Mouse (Mus musculus) megakaryocyte progenitor cell, adult 5-6 weeks (primary cell): Measurements from ENCODE around the gene Lpar2. TPM values are rescaled to one million over a fixed set of nuclear protein-coding genes. Genes with fewer than 3 reads are reported as not detected.
A peak's percentile ranks its signal among the peaks of the same experiment; 100 is the strongest.

Experiments used
- ATAC-seq: replicated peaks from 2 replicates; pipeline ENCODE4 v1.8.0; 2016; ENCODE audit warnings: mild to moderate bottlenecking, moderate TSS enrichment, inconsistent platforms; ENCODE audit not compliant: poor library complexity
- total RNA-seq, 2 experiments: library from RNA; stranded (forward) in 1 of 2; stranded (reverse) in 1 of 2; fragments of 157-497, 149-512 nt in 1 of 2; fragments of 200-1000 nt in 1 of 2; gene quantifications; 2 replicates each; pipeline versions ENCODE4 v1.2.3 to v1.2.4; 2015 to 2017

The Lpar2 gene
- total RNA-seq, 2 experiments from 2014 or later = 1.3 to 6.8 TPM

DNA sequence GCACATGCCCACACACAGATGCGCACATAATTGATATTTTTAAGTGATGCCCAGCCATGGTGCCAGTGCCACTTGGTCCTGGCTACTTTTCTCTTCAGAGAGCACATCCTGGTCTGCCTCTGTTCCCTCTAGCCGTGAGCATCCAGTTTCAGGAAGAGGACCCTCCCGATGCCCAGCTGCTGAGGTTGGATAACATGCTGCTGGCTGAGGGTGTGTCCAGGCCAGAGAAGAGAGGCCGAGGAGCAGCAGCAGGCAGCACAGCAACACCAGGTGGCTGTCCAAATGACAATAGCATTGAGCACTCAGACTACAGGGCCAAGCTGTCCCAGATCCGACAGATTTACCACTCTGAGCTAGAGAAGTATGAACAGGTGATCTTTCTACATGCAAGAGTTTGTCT, 42.0 kb downstream of the Lpar2 start:
- no peak for ATAC-seq

GRCm38 (mm10) chr8:69867696-69868326, 45.6 kb downstream of the Lpar2 start:
- ATAC-seq = no peak

GRCm38 (mm10) chr8:69870003-69870765, 48.0 kb downstream of the Lpar2 start:
- ATAC-seq = no peak

GRCm38 (mm10) chr8:69870907-69871306, 48.7 kb downstream of the Lpar2 start:
- ATAC-seq = no peak

GRCm38 (mm10) chr8:69874155-69874554, 51.9 kb downstream of the Lpar2 start:
- peak; percentile 66 for ATAC-seq

- no peak for ATAC-seq
Observed at GRCm38 (mm10) chr8:69874654-69875053, 52.4 kb downstream of the Lpar2 start.

DNA sequence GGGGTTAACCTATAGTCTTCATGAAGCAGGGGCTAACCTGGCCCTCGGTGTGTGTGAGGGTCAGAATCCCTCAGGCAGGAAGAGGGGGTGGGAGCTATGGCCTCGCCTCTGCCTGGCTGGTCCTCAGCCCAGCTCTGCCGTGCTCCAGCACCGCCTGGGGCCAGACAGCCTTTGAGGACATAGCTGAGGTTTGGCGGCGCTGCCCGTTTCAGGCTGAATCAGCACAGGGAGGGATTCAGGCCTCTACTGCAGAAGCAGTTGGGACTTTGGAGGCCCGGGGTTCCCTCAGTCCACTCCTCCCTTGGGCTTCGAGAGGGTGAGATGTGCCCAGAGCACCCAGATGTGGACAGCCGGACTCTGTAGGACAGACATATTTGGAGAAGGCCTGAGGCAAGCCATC, 53.9 kb downstream of the Lpar2 start:
- ATAC-seq = no peak

DNA sequence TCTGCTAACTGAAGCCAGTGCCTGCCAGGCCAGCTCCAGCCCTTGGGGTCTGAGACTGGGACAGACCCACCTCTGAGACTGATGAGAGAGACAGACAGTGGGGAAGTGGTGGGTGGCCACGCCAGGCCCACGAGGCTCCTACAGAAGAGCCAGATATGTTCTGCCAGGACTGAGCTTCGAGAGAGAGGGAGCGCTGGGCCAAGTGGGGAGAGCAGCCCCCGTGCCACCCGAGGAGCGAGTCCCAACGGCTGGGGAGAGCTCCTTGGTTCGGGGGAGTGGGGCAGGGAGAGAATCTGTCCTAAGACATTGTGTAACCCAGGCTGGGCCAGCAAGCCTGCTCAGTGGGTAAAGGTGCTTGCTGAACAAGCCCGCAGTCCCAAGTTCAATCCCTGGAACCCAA, 54.7 kb downstream of the Lpar2 start:
- ATAC-seq = no peak

DNA sequence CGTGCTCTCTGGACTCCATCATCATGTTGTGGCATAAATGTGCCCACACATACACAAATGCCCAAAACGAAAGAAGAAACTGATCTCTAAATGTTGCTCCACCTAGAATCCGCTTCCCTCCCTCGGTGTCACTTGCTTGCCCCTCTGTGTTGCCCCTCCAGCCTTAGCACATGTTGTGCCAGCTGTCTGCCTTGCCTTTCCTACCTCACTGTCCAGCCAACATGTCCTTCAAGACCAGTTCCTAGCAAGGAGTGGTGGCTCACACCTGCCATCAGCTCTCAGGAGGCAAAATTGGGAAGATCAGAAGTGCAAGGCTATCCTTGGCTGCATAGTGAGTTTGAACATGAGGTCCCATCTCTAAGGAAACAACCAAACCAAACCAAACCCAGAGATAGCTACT, 55.2 kb downstream of the Lpar2 start:
- no peak for ATAC-seq

- no peak for ATAC-seq
Observed at GRCm38 (mm10) chr8:69877992-69878391, 55.8 kb downstream of the Lpar2 start.

- no peak for ATAC-seq
Observed at GRCm38 (mm10) chr8:69879678-69880077, 57.4 kb downstream of the Lpar2 start.

Other genes starting within 250 kb of the Lpar2 start
- gene Zfp868, start 196.9 kb upstream of the Lpar2 start, total RNA-seq (2015) = 26.2 and 28.0 TPM in 2 replicates
- 12.4 and 15.5 TPM in 2 replicates for gene Zfp868, start 196.9 kb upstream of the Lpar2 start, total RNA-seq (2017)
- gene Zfp964, start 167.9 kb upstream of the Lpar2 start, total RNA-seq (2015) = 0.29 TPM in 1 of 2 replicates, not detected in the other
- 0.04 and 0.24 TPM in 2 replicates for gene Zfp964, start 167.9 kb upstream of the Lpar2 start, total RNA-seq (2017)
- 21.3 and 25.2 TPM in 2 replicates for gene Zfp869, start 111.7 kb upstream of the Lpar2 start, total RNA-seq (2015)
- 23.5 and 33.6 TPM in 2 replicates for gene Zfp869, start 111.7 kb upstream of the Lpar2 start, total RNA-seq (2017)
- gene Zfp963, start 72.5 kb upstream of the Lpar2 start, total RNA-seq (2015) = 4.3 and 4.5 TPM in 2 replicates
- 3.7 and 7.5 TPM in 2 replicates for gene Zfp963, start 72.5 kb upstream of the Lpar2 start, total RNA-seq (2017)
- gene Gm20422, start 47.5 kb upstream of the Lpar2 start, total RNA-seq (2015) = not detected in 2 replicates
- 0.29 TPM in 1 of 2 replicates, not detected in the other for gene Gm20422, start 47.5 kb upstream of the Lpar2 start, total RNA-seq (2017)
- 24.8 and 26.1 TPM in 2 replicates for gene Atp13a1, start 31.3 kb upstream of the Lpar2 start, total RNA-seq (2015)
- gene Atp13a1, start 31.3 kb upstream of the Lpar2 start, total RNA-seq (2017) = 17.8 and 19.4 TPM in 2 replicates
- 17.6 and 18.7 TPM in 2 replicates for gene Zfp866, start 31.3 kb upstream of the Lpar2 start, total RNA-seq (2015)
- gene Zfp866, start 31.3 kb upstream of the Lpar2 start, total RNA-seq (2017) = 17.8 and 28.2 TPM in 2 replicates
- gene Gmip, start 13.8 kb upstream of the Lpar2 start, total RNA-seq (2015) = 17.5 and 27.6 TPM in 2 replicates
- gene Gmip, start 13.8 kb upstream of the Lpar2 start, total RNA-seq (2017) = 34.3 and 39.6 TPM in 2 replicates
- 6.8 and 10.2 TPM in 2 replicates for gene Pbx4, start 10.1 kb downstream of the Lpar2 start, total RNA-seq (2015)
- 13.3 and 15.0 TPM in 2 replicates for gene Pbx4, start 10.1 kb downstream of the Lpar2 start, total RNA-seq (2017)
- gene Cilp2, start 65.3 kb downstream of the Lpar2 start, total RNA-seq (2015) = not detected in 2 replicates
- not detected in 2 replicates for gene Cilp2, start 65.3 kb downstream of the Lpar2 start, total RNA-seq (2017)
- gene Tssk6, start 79.8 kb downstream of the Lpar2 start, total RNA-seq (2015) = 0.49 and 0.52 TPM in 2 replicates
- gene Tssk6, start 79.8 kb downstream of the Lpar2 start, total RNA-seq (2017) = 0.08 and 0.57 TPM in 2 replicates
- gene Ndufa13, start 80.1 kb downstream of the Lpar2 start, total RNA-seq (2015) = 48.2 and 51.8 TPM in 2 replicates
- gene Ndufa13, start 80.1 kb downstream of the Lpar2 start, total RNA-seq (2017) = 99.5 and 114 TPM in 2 replicates
- gene Yjefn3, start 80.3 kb downstream of the Lpar2 start, total RNA-seq (2015) = not detected in 2 replicates
- 0.37 TPM in 1 of 2 replicates, not detected in the other for gene Yjefn3, start 80.3 kb downstream of the Lpar2 start, total RNA-seq (2017)
- 71.4 and 75.1 TPM in 2 replicates for gene Gatad2a, start 174.0 kb downstream of the Lpar2 start, total RNA-seq (2015)
- gene Gatad2a, start 174.0 kb downstream of the Lpar2 start, total RNA-seq (2017) = 54.0 and 68.3 TPM in 2 replicates
- gene Mau2, start 220.3 kb downstream of the Lpar2 start, total RNA-seq (2015) = 24.0 and 24.6 TPM in 2 replicates
- gene Mau2, start 220.3 kb downstream of the Lpar2 start, total RNA-seq (2017) = 24.0 and 26.7 TPM in 2 replicates
- gene Sugp1, start 220.4 kb downstream of the Lpar2 start, total RNA-seq (2015) = 8.4 and 11.4 TPM in 2 replicates
- gene Sugp1, start 220.4 kb downstream of the Lpar2 start, total RNA-seq (2017) = 22.2 and 32.1 TPM in 2 replicates